ENCODE assay signal across 8 mouse cellular contexts in genomic region chr9:58060677-58061667, GRCm38 (mm10). TPM values are rescaled to one million over a fixed set of nuclear protein-coding genes. Genes with fewer than 3 reads are reported as not detected.
DNase-seq lines count a peak whose midpoint lies in the region; ATAC-seq and TF ChIP-seq lines count a peak whose summit lies in the region.

No protein-coding gene starts in this region.

- ATAC-seq in intestine, embryonic 16.5 days = 0 out of 2 replicates have a peak, but pooled peaks have one; percentile 23
- ATAC-seq in intestine, embryonic 15.5 days = no peak
- no peak; the same call in 1 of the 2 replicates for ATAC-seq in embryonic facial prominence, embryonic 11.5 days (replicated peaks; ENCODE audit: insufficient number of reproducible peaks, low FRiP score, low TSS enrichment, low read depth)
- ATAC-seq in kidney, postnatal 0 days (replicated peaks; ENCODE audit: low FRiP score, low read depth) = no peak
- ATAC-seq in midbrain, embryonic 16.5 days = peak; percentile 57
- ATAC-seq in activated CD4-positive, CD25-positive, alpha-beta regulatory T cell, adult 4 months = no peak

- no peak overlapping the region for H3K9ac ChIP-seq in intestine, embryonic 16.5 days (ENCODE audit: low read depth, low read length)
- H3K9ac ChIP-seq in intestine, embryonic 15.5 days = no peak overlapping the region
- no peak overlapping the region for H3K9ac ChIP-seq in embryonic facial prominence, embryonic 11.5 days (replicated peaks; ENCODE audit: low read length)
- no peak overlapping the region for H3K9ac ChIP-seq in kidney, postnatal 0 days (ENCODE audit: low read depth, low read length)
- H3K9ac ChIP-seq in midbrain, embryonic 16.5 days (ENCODE audit: low read depth, low read length) = peak overlapping the region; percentile 18; the same call in 1 of the 2 replicates

- H3K4me1 ChIP-seq in intestine, embryonic 16.5 days (ENCODE audit: control insufficient read depth, insufficient read depth, low read length) = no peaks in the 10 kb centered on the region
- no peaks in the 10 kb centered on the region for H3K4me1 ChIP-seq in intestine, embryonic 15.5 days (replicated peaks)
- no peaks in the 10 kb centered on the region for H3K4me1 ChIP-seq in embryonic facial prominence, embryonic 11.5 days (ENCODE audit: control insufficient read depth, insufficient read depth, low read length)
- H3K4me1 ChIP-seq in kidney, postnatal 0 days (replicated peaks; ENCODE audit: insufficient read depth, low read length) = no peaks in the 10 kb centered on the region
- H3K4me1 ChIP-seq in midbrain, embryonic 16.5 days (ENCODE audit: control insufficient read depth, insufficient read depth, low read length) = peaks cover 37% of the 10 kb centered on the region

- H3K4me2 ChIP-seq in intestine, embryonic 16.5 days (ENCODE audit: low read depth, low read length) = no peak overlapping the region
- no peak overlapping the region for H3K4me2 ChIP-seq in intestine, embryonic 15.5 days (replicated peaks)
- no peak overlapping the region for H3K4me2 ChIP-seq in embryonic facial prominence, embryonic 11.5 days (ENCODE audit: low read depth, low read length)
- no peak overlapping the region for H3K4me2 ChIP-seq in kidney, postnatal 0 days (ENCODE audit: low read length)
- no peak overlapping the region for H3K4me2 ChIP-seq in midbrain, embryonic 16.5 days (ENCODE audit: low read length)

- 10% methylated on average over 23 of the region's 23 CpGs for WGBS in intestine, embryonic 16.5 days
- WGBS in intestine, embryonic 15.5 days = 9% methylated on average over 23 of the region's 23 CpGs
- WGBS in embryonic facial prominence, embryonic 11.5 days = 10% methylated on average over 23 of the region's 23 CpGs
- WGBS in kidney, postnatal 0 days = 14% methylated on average over 23 of the region's 23 CpGs
- WGBS in midbrain, embryonic 16.5 days = 8% methylated on average over 23 of the region's 23 CpGs

- no peaks in the 10 kb centered on the region for H3K27me3 ChIP-seq in intestine, embryonic 16.5 days (replicated peaks; ENCODE audit: control insufficient read depth, insufficient read depth, low read length)
- 0 out of 2 replicates have a peak, but pooled peaks cover 2% of the 10 kb centered on the region for H3K27me3 ChIP-seq in intestine, embryonic 15.5 days (replicated peaks)
- no peaks in the 10 kb centered on the region; the same call in 1 of the 2 replicates for H3K27me3 ChIP-seq in embryonic facial prominence, embryonic 11.5 days (ENCODE audit: control insufficient read depth, insufficient read depth, low read length)
- no peaks in the 10 kb centered on the region for H3K27me3 ChIP-seq in kidney, postnatal 0 days (ENCODE audit: insufficient read depth, low read length)
- no peaks in the 10 kb centered on the region for H3K27me3 ChIP-seq in midbrain, embryonic 16.5 days (ENCODE audit: control insufficient read depth, insufficient read depth, low read depth, low read length)

- no peaks in the 10 kb centered on the region for H3K36me3 ChIP-seq in intestine, embryonic 16.5 days (ENCODE audit: control insufficient read depth, insufficient read depth, low read length)
- no peaks in the 10 kb centered on the region for H3K36me3 ChIP-seq in intestine, embryonic 15.5 days
- no peaks in the 10 kb centered on the region for H3K36me3 ChIP-seq in embryonic facial prominence, embryonic 11.5 days (replicated peaks; ENCODE audit: control insufficient read depth, insufficient read depth, low read depth, low read length)
- H3K36me3 ChIP-seq in kidney, postnatal 0 days (ENCODE audit: insufficient read depth, low read length) = no peaks in the 10 kb centered on the region
- H3K36me3 ChIP-seq in midbrain, embryonic 16.5 days (ENCODE audit: control insufficient read depth, insufficient read depth, low read length) = no peaks in the 10 kb centered on the region

- H3K4me3 ChIP-seq in intestine, embryonic 16.5 days (ENCODE audit: low read length) = no peak overlapping the region
- no peak overlapping the region for H3K4me3 ChIP-seq in intestine, embryonic 15.5 days (replicated peaks)
- H3K4me3 ChIP-seq in embryonic facial prominence, embryonic 11.5 days (ENCODE audit: low read depth, low read length) = no peak overlapping the region
- H3K4me3 ChIP-seq in kidney, postnatal 0 days (replicated peaks; ENCODE audit: low read depth, low read length) = no peak overlapping the region
- no peak overlapping the region for H3K4me3 ChIP-seq in midbrain, embryonic 16.5 days (ENCODE audit: low read depth, low read length)

- peak; percentile 17 for DNase-seq in MEL-GATA-1-ER (ENCODE audit: extremely low read depth, low read depth)
- DNase-seq in embryonic facial prominence, embryonic 11.5 days (ENCODE audit: low spot score) = peak; percentile 85
- DNase-seq in kidney, postnatal 0 days (ENCODE audit: low spot score) = peak; percentile 78
- DNase-seq in yolk sac, embryonic 10.5 days (ENCODE audit: low spot score) = peak; percentile 60

- no peaks in the 10 kb centered on the region for H3K9me3 ChIP-seq in intestine, embryonic 16.5 days (ENCODE audit: control insufficient read depth, low read length)
- H3K9me3 ChIP-seq in intestine, embryonic 15.5 days = no peaks in the 10 kb centered on the region
- no peaks in the 10 kb centered on the region for H3K9me3 ChIP-seq in embryonic facial prominence, embryonic 11.5 days (replicated peaks; ENCODE audit: control insufficient read depth, low read length)
- no peaks in the 10 kb centered on the region for H3K9me3 ChIP-seq in kidney, postnatal 0 days (replicated peaks; ENCODE audit: low read length)
- H3K9me3 ChIP-seq in midbrain, embryonic 16.5 days (replicated peaks; ENCODE audit: control insufficient read depth, low read length, poor library complexity, severe bottlenecking) = no peaks in the 10 kb centered on the region

- H3K27ac ChIP-seq in intestine, embryonic 16.5 days (ENCODE audit: low read length) = no peak overlapping the region
- no peak overlapping the region for H3K27ac ChIP-seq in intestine, embryonic 15.5 days
- no peak overlapping the region for H3K27ac ChIP-seq in embryonic facial prominence, embryonic 11.5 days (replicated peaks; ENCODE audit: low read depth, low read length)
- H3K27ac ChIP-seq in kidney, postnatal 0 days = no peak overlapping the region
- peak overlapping the region; percentile 51 for H3K27ac ChIP-seq in midbrain, embryonic 16.5 days (ENCODE audit: low read length)

- no peak for TF ChIP-seq CTCF in kidney, postnatal 0 days (IDR thresholded peaks at IDR 0.05; ENCODE audit: low read depth)

RNA-seq across cellular contexts. Expression of gene Stra6, which starts 2.6 kb away (rescaled TPM):
- polyA plus RNA-seq in intestine, embryonic 16.5 days (2015; fragmentation: Nextera tagmentation; extraction: Ambion mirVana) = 2.6 and 3.3 TPM in 2 replicates
- polyA plus RNA-seq in intestine, embryonic 15.5 days (2015; fragmentation: Nextera tagmentation; extraction: Ambion mirVana) = 4.5 and 4.6 TPM in 2 replicates
- polyA plus RNA-seq in embryonic facial prominence, embryonic 11.5 days (2014; fragmentation: Nextera tagmentation; extraction: Ambion mirVana) = 38.0 and 44.8 TPM in 2 replicates
- polyA plus RNA-seq in kidney, postnatal 0 days (2015; fragmentation: Nextera tagmentation; extraction: Ambion mirVana) = 12.2 and 13.2 TPM in 2 replicates
- polyA plus RNA-seq in midbrain, embryonic 16.5 days (2015; fragmentation: Nextera tagmentation; extraction: Ambion mirVana) = 8.1 and 9.7 TPM in 2 replicates
- polyA plus RNA-seq in activated CD4-positive, CD25-positive, alpha-beta regulatory T cell, adult 4 months (2017; shearing (Covaris generic)) = 1 to 10 TPM; 3.1 to 3.8 TPM

RNA-seq across cellular contexts. Expression of gene Cyp11a1, which starts 54.8 kb away (rescaled TPM):
- polyA plus RNA-seq in intestine, embryonic 16.5 days (2015; fragmentation: Nextera tagmentation; extraction: Ambion mirVana) = 6.4 and 22.4 TPM in 2 replicates
- polyA plus RNA-seq in intestine, embryonic 15.5 days (2015; fragmentation: Nextera tagmentation; extraction: Ambion mirVana) = 9.3 and 22.1 TPM in 2 replicates
- polyA plus RNA-seq in embryonic facial prominence, embryonic 11.5 days (2014; fragmentation: Nextera tagmentation; extraction: Ambion mirVana) = 0.18 TPM in 1 of 2 replicates, not detected in the other
- polyA plus RNA-seq in kidney, postnatal 0 days (2015; fragmentation: Nextera tagmentation; extraction: Ambion mirVana) = 0.31 and 0.64 TPM in 2 replicates
- 0.76 and 1.6 TPM in 2 replicates for polyA plus RNA-seq in midbrain, embryonic 16.5 days (2015; fragmentation: Nextera tagmentation; extraction: Ambion mirVana)
- not detected for polyA plus RNA-seq in activated CD4-positive, CD25-positive, alpha-beta regulatory T cell, adult 4 months (2017; shearing (Covaris generic))

RNA-seq across cellular contexts. Expression of gene Ccdc33, which starts 57.7 kb away (rescaled TPM):
- polyA plus RNA-seq in intestine, embryonic 16.5 days (2015; fragmentation: Nextera tagmentation; extraction: Ambion mirVana) = 0.39 and 0.82 TPM in 2 replicates
- polyA plus RNA-seq in intestine, embryonic 15.5 days (2015; fragmentation: Nextera tagmentation; extraction: Ambion mirVana) = 0.09 TPM in 1 of 2 replicates, not detected in the other
- polyA plus RNA-seq in embryonic facial prominence, embryonic 11.5 days (2014; fragmentation: Nextera tagmentation; extraction: Ambion mirVana) = 0.54 and 0.77 TPM in 2 replicates
- 0.09 and 0.13 TPM in 2 replicates for polyA plus RNA-seq in kidney, postnatal 0 days (2015; fragmentation: Nextera tagmentation; extraction: Ambion mirVana)
- polyA plus RNA-seq in midbrain, embryonic 16.5 days (2015; fragmentation: Nextera tagmentation; extraction: Ambion mirVana) = 0.31 and 0.90 TPM in 2 replicates
- polyA plus RNA-seq in activated CD4-positive, CD25-positive, alpha-beta regulatory T cell, adult 4 months (2017; shearing (Covaris generic)) = not detected

Comparison
In these comparisons a context has a peak if more than half of its experiments do, and no peak if none do; other contexts are left out.
1. ATAC-seq: peak in intestine, embryonic 16.5 days (single experiment) and midbrain, embryonic 16.5 days (single experiment); none in intestine, embryonic 15.5 days (single experiment), embryonic facial prominence, embryonic 11.5 days (single experiment), kidney, postnatal 0 days (single experiment) and activated CD4-positive, CD25-positive, alpha-beta regulatory T cell, adult 4 months (single experiment).
2. DNase-seq: peak in every context shown above with its lines; median percentile 85 in embryonic facial prominence, embryonic 11.5 days; 78 in kidney, postnatal 0 days; 60 in yolk sac, embryonic 10.5 days; 17 in MEL-GATA-1-ER.